Mouse (Mus musculus) stomach, postnatal 0 days (tissue): ENCODE results near the gene Syt9. TPM values are rescaled to one million over a fixed set of nuclear protein-coding genes. Genes with fewer than 3 reads are reported as not detected.

Experiments
- ATAC-seq: fragments of 200-750 bp; cut with Nextera tagmentation; 2 replicates; pipeline ENCODE4 v1.8.0; 2017; ENCODE audit not compliant: low FRiP score, low TSS enrichment
- DNase-seq: peaks from one replicate; pipeline ENCODE4 v3.0.0-alpha.2; 2016; ENCODE audit warnings: low spot score
- H3K27ac ChIP-seq: fragments of 300-500 bp; sonication (generic); replicated peaks from 2 replicates; pipeline ENCODE4 v1.5.1; 2014; ENCODE audit warnings: mild to moderate bottlenecking, control low read depth
- H3K27me3 ChIP-seq: fragments of 300-500 bp; sonication (generic); 2 replicates; pipeline ENCODE4 v1.6.1; 2014; ENCODE audit warnings: low read length; ENCODE audit not compliant: control insufficient read depth, insufficient read depth
- H3K36me3 ChIP-seq: fragments of 300-500 bp; sonication (generic); 2 replicates; pipeline ENCODE4 v1.6.1; 2014; ENCODE audit warnings: low read length, mixed read lengths; ENCODE audit not compliant: control insufficient read depth, insufficient read depth
- H3K4me1 ChIP-seq: fragments of 300-500 bp; sonication (generic); replicated peaks from 2 replicates; pipeline ENCODE4 v1.6.1; 2014; ENCODE audit warnings: antibody characterized with exemption; ENCODE audit not compliant: control insufficient read depth, insufficient read depth
- H3K4me2 ChIP-seq: fragments of 300-500 bp; sonication (generic); replicated peaks from 2 replicates; pipeline ENCODE4 v1.6.1; 2014; ENCODE audit warnings: low read depth, mild to moderate bottlenecking, control low read depth, moderate library complexity
- H3K4me3 ChIP-seq: fragments of 300-500 bp; sonication (generic); 2 replicates; pipeline ENCODE4 v1.5.1; 2014; ENCODE audit warnings: low read depth, low read length, control low read depth
- H3K9ac ChIP-seq: fragments of 300-500 bp; sonication (generic); 2 replicates; pipeline ENCODE4 v1.6.1; 2014; ENCODE audit warnings: mild to moderate bottlenecking, low read length, control low read depth, mixed read lengths
- H3K9me3 ChIP-seq: fragments of 300-500 bp; sonication (generic); 2 replicates; pipeline ENCODE4 v1.6.1; 2016; ENCODE audit warnings: low read length; ENCODE audit not compliant: control insufficient read depth
- CTCF ChIP-seq: IDR thresholded peaks from 2 replicates; pipeline ENCODE4 v1.5.1; 2016; ENCODE audit warnings: antibody characterized with exemption, low read depth, mild to moderate bottlenecking, moderate library complexity
- EP300 ChIP-seq: optimal IDR thresholded peaks from 2 replicates; pipeline ENCODE3; 2016; ENCODE audit warnings: antibody characterized with exemption
- WGBS: fragments of 180-500 bp; shearing (Covaris S2); extraction: QIAGEN DNeasy Blood & Tissue Kit; methylation state at CpG from one replicate; pipeline ENCODE4 v1.1.7; 2014; 5-methylcytosine and 5-hydroxymethylcytosine counted together
- polyA plus RNA-seq: library from polyadenylated mRNA; unstranded; fragments of >200 nt; fragmentation: Nextera tagmentation; extraction: Ambion mirVana; gene quantifications from 2 replicates; pipeline ENCODE4 v1.2.1, GENCODE M21; 2015

Syt9 gene
- polyA plus RNA-seq, 1 experiment from 2014 or later, result 1.5 TPM

DNA sequence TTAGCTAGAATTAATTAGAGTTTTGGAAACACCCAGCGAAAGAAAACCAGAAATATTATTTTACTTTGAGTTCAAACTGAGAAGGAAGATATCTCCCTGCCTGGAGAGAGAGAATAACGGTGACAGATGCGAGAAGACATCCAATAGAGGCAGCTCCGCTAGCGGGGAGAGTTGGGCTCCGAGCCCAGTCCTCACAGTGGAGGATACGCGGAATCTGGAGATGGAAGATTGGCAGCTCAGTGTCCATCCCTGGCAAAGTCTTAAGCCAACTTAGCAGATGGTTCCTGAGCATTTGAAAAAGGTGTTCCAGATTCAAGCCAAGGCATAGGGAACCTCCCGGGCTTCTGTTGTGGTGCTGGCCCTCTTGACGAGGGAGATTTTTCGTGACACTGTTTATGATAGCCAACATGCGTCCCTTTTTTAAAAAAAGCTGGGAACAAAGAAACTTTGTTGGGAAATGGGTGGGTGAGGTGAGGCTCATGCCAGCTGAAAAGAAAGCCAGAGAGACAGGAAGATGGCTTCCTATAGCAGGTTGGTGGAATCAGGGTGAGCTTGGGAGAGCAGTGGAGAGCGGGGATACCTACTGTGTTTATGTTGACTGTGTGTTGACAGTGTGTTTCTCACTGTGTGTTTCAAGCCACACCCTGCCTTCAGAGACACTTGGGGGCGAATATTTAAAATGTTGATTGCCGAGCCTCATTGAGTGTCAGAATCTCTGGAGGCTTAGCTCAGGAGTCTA is 29.7 kb downstream of the Syt9 start:
- Histone ChIP-seq H3K9me3 (no peaks in the 10 kb centered on the region), H3K4me2 (no peak overlapping the region), H3K4me1 (no peaks in the 10 kb centered on the region), H3K9ac (no peak overlapping the region), H3K27me3 (no peaks in the 10 kb centered on the region), H3K36me3 (no peaks in the 10 kb centered on the region), H3K27ac (no peak overlapping the region), H3K4me3 (no peak overlapping the region)
- 82% methylated on average over 15 of the region's 15 CpGs for WGBS
- ATAC-seq (no peak), DNase-seq (no peak)
- TF ChIP-seq EP300 (no peak), CTCF (no peak)

DNA sequence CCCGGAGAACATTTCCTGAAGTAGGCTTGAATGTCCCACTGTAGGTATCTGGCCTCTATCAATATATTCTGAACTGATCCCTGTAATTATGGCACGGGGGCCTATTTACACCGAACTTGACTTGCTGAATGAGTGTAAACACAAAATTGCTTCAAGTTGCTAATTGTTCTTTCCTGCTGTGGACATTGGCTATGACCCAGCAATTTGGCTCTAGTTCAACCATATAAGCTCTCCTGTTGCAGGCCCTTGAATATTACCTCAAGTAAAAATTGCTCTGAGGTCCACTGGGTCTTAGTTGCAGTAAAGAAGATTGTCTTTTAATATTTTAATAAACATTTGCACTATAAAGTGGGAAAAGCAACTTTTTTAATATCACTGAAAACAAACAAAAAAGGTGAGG is 32.7 kb downstream of the Syt9 start:
- Histone ChIP-seq H3K4me1 (no peaks in the 10 kb centered on the region), H3K4me2 (no peak overlapping the region), H3K4me3 (no peak overlapping the region), H3K27me3 (no peaks in the 10 kb centered on the region), H3K27ac (no peak overlapping the region), H3K36me3 (no peaks in the 10 kb centered on the region), H3K9ac (no peak overlapping the region), H3K9me3 (no peaks in the 10 kb centered on the region)
- 80% methylated on average over 3 of the region's 3 CpGs for WGBS
- TF ChIP-seq EP300, result no peak
- no peak for TF ChIP-seq CTCF
- DNase-seq, result no peak
- ATAC-seq, result no peak

DNA sequence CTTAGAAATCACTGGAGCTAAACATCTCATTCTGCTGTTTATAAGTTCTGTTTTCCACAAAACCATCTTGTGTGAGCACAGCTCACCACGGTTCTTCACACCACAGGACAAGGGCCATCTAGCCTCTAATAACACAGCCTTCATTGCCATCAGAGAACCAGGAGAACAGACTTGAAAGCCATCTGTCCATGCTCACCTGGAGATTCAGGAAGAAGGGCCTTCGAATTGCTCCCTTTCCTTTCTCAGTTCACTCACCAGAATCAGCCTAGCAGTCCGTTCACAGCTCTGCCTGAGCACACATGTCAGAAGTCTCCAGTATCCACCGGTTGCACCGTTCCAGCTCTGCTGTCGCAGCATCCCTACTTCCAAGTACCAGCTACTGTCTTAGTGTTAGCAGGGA is 44.4 kb downstream of the Syt9 start:
- no peaks in the 10 kb centered on the region for H3K9me3 ChIP-seq
- no peak overlapping the region for H3K27ac ChIP-seq
- 85% methylated on average over 6 of the region's 6 CpGs for WGBS

DNA sequence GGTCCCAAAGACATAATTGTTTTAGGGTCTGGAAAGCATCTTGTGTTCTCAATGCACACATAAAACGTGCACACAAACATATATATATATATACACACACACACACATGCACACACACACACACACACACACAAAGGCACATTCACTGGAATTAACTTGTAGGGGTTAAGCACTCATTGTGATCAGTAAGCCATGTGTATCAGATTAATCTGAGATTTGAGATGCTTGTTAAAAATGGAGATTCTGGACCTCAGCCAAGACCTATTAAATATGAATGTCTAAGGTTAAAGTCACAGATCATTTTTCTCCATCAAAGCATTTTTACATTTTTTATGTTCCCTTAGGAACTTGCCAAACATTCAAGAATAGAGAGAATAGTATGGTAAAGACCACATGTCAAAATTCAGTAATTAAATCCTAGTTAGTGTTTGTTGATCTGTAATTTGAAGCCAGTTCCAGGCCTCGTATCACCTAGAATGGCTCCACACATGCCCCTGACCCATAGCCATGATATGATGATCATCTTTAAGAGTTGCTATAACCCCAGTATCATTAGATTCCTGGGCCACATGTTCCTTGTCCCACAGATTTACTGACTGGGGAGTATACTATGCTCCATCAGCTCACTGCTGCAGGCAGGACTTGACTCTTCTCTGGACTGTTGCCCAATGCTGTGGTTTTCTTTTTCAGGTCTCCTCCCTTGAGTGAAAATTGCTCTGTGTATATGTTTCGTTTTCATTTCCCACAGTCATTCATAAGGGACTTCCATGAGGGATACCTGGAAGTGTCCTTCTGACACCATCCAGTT is 46.7 kb downstream of the Syt9 start:
- 41% methylated on average over 3 of the region's 3 CpGs for WGBS
- ATAC-seq (no peak), DNase-seq (no peak)

More for the DNA sequence above, 44.4 kb downstream of the Syt9 start:
- DNase-seq (no peak), ATAC-seq (no peak)
- Histone ChIP-seq H3K4me2 (no peak overlapping the region), H3K9ac (no peak overlapping the region), H3K4me1 (no peaks in the 10 kb centered on the region), H3K36me3 (no peaks in the 10 kb centered on the region), H3K27me3 (no peaks in the 10 kb centered on the region), H3K4me3 (no peak overlapping the region)
- no peak for TF ChIP-seq EP300
- no peak for TF ChIP-seq CTCF

DNA sequence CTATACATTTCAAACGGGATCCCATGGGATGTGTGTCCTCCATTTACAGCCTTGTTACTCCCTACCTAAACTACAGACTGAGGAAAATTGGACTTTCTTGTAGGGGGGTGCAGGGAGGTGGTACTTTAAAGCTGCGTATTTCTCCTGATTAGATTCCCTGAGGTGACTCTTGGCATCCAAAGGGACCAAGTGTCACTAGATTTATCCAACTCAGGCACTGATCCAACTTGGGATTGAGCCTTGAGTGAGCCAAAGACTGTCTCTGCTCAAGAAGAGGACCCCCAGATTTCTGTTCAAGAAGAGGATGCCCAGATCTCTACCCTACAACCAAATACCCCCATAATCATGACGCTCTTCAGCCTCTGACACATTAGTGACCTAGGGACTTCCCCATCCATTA is 66.9 kb downstream of the Syt9 start:
- Histone ChIP-seq H3K4me1 (no peaks in the 10 kb centered on the region), H3K4me3 (no peak overlapping the region), H3K4me2 (no peak overlapping the region), H3K9ac (no peak overlapping the region), H3K27ac (no peak overlapping the region), H3K36me3 (no peaks in the 10 kb centered on the region), H3K9me3 (no peaks in the 10 kb centered on the region), H3K27me3 (no peaks in the 10 kb centered on the region)
- ATAC-seq (no peak), DNase-seq (no peak)
- WGBS, result 92% methylated on average over 3 of the region's 3 CpGs
- TF ChIP-seq EP300, result no peak
- TF ChIP-seq CTCF, result no peak

More for the DNA sequence above, 46.7 kb downstream of the Syt9 start:
- H3K4me3 ChIP-seq, result no peak overlapping the region
- H3K27me3 ChIP-seq, result no peaks in the 10 kb centered on the region
- no peak overlapping the region for H3K9ac ChIP-seq
- TF ChIP-seq EP300 (no peak), CTCF (no peak)
- no peaks in the 10 kb centered on the region for H3K4me1 ChIP-seq
- no peaks in the 10 kb centered on the region for H3K36me3 ChIP-seq
- H3K27ac ChIP-seq, result no peak overlapping the region
- H3K4me2 ChIP-seq, result no peak overlapping the region
- no peaks in the 10 kb centered on the region for H3K9me3 ChIP-seq

DNA sequence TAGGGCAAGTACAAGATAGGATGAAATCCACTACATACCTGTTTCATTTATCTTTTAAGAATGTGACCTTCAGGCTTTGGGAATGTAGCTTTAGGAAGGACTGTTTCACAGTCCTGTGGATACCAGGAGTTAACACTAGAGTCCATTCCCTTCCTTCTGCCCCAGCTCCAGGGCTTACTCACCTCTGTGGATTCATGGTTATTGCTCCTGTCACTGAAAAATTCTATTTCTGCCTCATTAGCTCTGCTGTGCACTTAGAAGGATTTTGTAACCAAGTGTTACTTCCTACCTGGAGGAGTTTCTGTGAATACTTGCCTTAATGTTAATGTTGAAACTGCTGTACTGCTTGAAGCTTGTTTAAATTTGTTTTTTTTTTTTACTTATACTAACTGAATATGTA is 74.1 kb downstream of the Syt9 start:
- no peak for DNase-seq
- TF ChIP-seq CTCF, result no peak
- TF ChIP-seq EP300, result no peak
- Histone ChIP-seq H3K4me2 (no peak overlapping the region), H3K36me3 (no peaks in the 10 kb centered on the region), H3K9ac (no peak overlapping the region), H3K4me1 (no peaks in the 10 kb centered on the region), H3K4me3 (no peak overlapping the region), H3K27me3 (no peaks in the 10 kb centered on the region), H3K9me3 (no peaks in the 10 kb centered on the region), H3K27ac (no peak overlapping the region)
- ATAC-seq, result no peak
